Mouse (Mus musculus): ENCODE results near the gene Iqsec1. TPM values are rescaled to one million over a fixed set of nuclear protein-coding genes. Genes with fewer than 3 reads are reported as not detected.

Gene Iqsec1
- polyA plus RNA-seq, 1 experiment: 90.9 TPM

DNA sequence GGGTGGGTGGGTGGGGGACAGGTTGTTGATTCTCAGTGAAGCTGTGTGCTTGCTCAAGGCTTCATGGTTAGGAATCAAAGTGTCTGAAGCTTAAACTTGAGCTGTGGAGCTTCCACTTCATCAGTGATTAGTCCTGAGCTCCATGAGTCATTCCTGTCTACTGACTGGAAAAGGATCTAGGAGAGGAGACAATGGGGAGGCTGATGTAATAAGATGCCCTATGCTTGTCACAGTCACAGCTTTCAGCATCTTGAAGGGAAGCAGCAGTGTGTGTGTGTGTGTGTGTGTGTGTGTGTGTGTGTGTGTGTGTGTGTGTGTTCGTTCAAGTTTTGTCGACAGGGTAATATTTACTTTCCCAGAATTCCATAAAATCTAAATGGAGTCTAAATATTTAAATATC lies 84.3 kb downstream of the Iqsec1 start:
- Histone ChIP-seq H3K9me3 (peaks cover 4% of the 10 kb centered on the region), H3K27me3 (replicated peaks) (peaks cover 52% of the 10 kb centered on the region), H3K4me1 (peaks cover 8% of the 10 kb centered on the region; the same call in 1 of the 2 replicates), H3K36me3 (replicated peaks; ENCODE audit: low read length) (no peaks in the 10 kb centered on the region), H3K4me3 (replicated peaks) (no peak overlapping the region)
- no peak for TF ChIP-seq FLI1 (IDR thresholded peaks at IDR 0.05; ENCODE audit: low read length)
- TF ChIP-seq GATA1 (IDR thresholded peaks at IDR 0.05; ENCODE audit: borderline replicate concordance, low read length): no peak

GRCm38 (mm10) chr6:90900302-90900701 lies 88.2 kb downstream of the Iqsec1 start:
- Histone ChIP-seq H3K4me3 (replicated peaks) (no peak overlapping the region), H3K4me1 (peaks cover 19% of the 10 kb centered on the region), H3K27me3 (replicated peaks) (peaks cover 58% of the 10 kb centered on the region), H3K9me3 (no peaks in the 10 kb centered on the region), H3K36me3 (replicated peaks; ENCODE audit: low read length) (no peaks in the 10 kb centered on the region)
- TF ChIP-seq GATA1 (IDR thresholded peaks at IDR 0.05; ENCODE audit: borderline replicate concordance, low read length): no peak
- TF ChIP-seq FLI1 (IDR thresholded peaks at IDR 0.05; ENCODE audit: low read length): no peak

GRCm38 (mm10) chr6:90899266-90899665 lies 89.2 kb downstream of the Iqsec1 start:
- TF ChIP-seq GATA1 (IDR thresholded peaks at IDR 0.05; ENCODE audit: borderline replicate concordance, low read length): no peak
- TF ChIP-seq FLI1 (IDR thresholded peaks at IDR 0.05; ENCODE audit: low read length): no peak
- H3K9me3 ChIP-seq: no peaks in the 10 kb centered on the region
- H3K4me3 ChIP-seq (replicated peaks): no peak overlapping the region
- H3K4me1 ChIP-seq: peaks cover 19% of the 10 kb centered on the region
- peaks cover 65% of the 10 kb centered on the region for H3K27me3 ChIP-seq (replicated peaks)
- H3K36me3 ChIP-seq (replicated peaks; ENCODE audit: low read length): no peaks in the 10 kb centered on the region

DNA sequence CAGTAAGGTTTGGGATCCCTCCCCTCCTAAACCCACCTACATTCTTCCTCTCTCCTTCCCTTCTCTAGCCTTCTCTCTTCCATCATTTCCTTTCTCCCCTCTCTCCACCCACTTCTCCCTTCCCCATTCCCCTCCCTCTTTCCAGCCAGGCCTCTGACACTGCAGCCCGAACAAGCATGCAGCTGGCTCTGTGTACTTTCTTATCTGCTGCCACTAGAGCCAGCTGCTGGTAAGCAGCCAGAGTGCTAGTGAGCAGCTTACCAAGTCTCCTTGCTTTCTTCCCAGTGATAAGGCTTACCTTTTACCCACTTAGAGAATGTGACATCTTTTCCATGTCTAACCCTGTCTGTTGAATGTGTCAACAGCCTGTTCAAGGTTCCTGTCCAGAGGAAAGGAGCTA lies 90.4 kb downstream of the Iqsec1 start:
- Histone ChIP-seq H3K9me3 (no peaks in the 10 kb centered on the region), H3K36me3 (replicated peaks; ENCODE audit: low read length) (no peaks in the 10 kb centered on the region), H3K4me1 (peaks cover 19% of the 10 kb centered on the region), H3K27me3 (replicated peaks) (peaks cover 75% of the 10 kb centered on the region), H3K4me3 (replicated peaks) (no peak overlapping the region)
- TF ChIP-seq GATA1 (IDR thresholded peaks at IDR 0.05; ENCODE audit: borderline replicate concordance, low read length): no peak
- TF ChIP-seq FLI1 (IDR thresholded peaks at IDR 0.05; ENCODE audit: low read length): no peak

GRCm38 (mm10) chr6:90892401-90892800 lies 96.1 kb downstream of the Iqsec1 start:
- peaks cover 62% of the 10 kb centered on the region for H3K27me3 ChIP-seq (replicated peaks)
- H3K4me3 ChIP-seq (replicated peaks): no peak overlapping the region
- H3K9me3 ChIP-seq: no peaks in the 10 kb centered on the region
- TF ChIP-seq FLI1 (IDR thresholded peaks at IDR 0.05; ENCODE audit: low read length) (no peak), GATA1 (IDR thresholded peaks at IDR 0.05; ENCODE audit: borderline replicate concordance, low read length) (no peak)
- no peaks in the 10 kb centered on the region; the same call in 1 of the 2 replicates for H3K4me1 ChIP-seq
- H3K36me3 ChIP-seq (replicated peaks; ENCODE audit: low read length): no peaks in the 10 kb centered on the region

DNA sequence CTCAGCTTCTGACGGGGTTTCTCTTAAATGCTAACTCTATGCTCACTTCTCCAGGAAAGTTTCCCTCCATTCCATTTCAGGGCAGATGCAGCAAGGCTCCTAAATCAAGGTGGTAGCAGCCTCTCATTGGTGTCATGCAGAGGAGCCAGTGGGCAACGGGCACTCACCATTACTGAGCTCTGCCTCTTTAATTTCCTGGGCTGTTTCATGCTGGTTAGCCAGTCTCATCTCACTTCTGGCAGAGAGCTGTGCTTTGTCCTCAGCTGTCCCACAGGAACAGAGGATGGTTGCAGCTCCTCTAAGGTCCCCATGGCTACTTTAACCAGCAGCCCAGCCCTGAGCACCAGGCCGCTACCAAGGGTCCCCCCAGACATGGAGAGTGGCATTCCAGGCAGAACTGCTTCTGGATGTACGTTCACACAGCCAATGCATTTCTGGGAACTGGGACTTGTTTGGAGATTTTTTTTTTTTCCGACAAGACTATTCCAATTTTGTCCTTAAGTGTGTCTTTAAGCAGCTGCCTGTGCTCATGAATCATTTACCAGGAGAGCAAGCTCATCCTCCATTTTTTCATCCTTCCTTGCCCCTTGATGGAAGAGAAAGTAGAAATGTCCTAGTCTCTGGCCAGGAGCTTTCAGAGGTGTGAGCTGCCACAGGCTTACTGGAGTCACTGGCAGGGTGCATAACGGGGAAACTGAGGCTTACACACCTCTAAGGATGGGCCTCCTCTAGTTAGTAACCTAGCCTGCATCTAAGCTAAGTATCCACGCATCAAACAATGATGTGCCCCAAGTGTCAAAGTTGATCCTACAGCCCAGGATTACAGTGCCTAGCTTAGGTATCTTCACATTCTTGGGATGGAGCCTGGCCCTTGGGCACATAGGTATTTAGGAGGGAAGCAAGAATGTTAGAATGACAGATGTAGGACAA lies 98.9 kb downstream of the Iqsec1 start:
- no peaks in the 10 kb centered on the region for H3K36me3 ChIP-seq (replicated peaks; ENCODE audit: low read length)
- H3K27me3 ChIP-seq (replicated peaks): peaks cover 73% of the 10 kb centered on the region
- H3K4me1 ChIP-seq: no peaks in the 10 kb centered on the region
- H3K4me3 ChIP-seq (replicated peaks): no peak overlapping the region
- no peaks in the 10 kb centered on the region for H3K9me3 ChIP-seq
- TF ChIP-seq GATA1 (IDR thresholded peaks at IDR 0.05; ENCODE audit: borderline replicate concordance, low read length) (no peak), FLI1 (IDR thresholded peaks at IDR 0.05; ENCODE audit: low read length) (no peak)

DNA sequence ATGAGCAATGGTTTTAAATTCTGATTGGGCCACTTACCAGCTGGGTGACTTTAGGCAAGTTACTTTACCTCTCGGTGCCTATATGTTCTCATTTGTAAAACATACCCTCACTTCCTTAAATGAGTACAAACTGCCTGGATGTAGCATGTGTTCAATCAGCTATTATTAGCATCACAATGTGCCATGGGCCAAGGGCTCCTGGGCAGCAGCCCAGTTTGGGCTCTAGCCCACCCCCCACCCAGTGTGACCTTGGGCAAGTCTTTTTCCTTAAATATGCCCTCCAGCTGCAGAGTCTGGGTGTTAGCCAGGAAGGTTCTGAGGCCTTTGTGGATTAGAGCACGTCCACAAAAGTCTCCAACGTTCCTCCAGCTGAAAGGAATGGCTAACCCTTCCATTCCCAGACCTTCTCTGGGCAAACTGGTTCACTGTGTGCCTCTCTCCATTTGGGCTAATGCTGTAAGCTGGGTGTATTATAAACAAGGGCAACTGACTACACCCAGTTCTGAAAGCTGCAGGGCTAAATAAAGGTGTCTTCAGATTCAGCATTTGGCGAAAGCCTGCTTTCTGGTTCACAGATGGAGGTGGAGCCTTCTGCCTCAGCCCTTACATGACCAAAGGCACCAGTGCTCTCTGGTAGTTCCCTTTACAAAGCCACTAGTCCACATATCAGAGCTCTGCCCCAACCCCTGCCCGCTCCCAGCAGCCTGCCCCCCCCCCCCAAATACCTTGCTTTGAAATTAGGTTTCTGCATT lies 101.3 kb downstream of the Iqsec1 start:
- H3K36me3 ChIP-seq (replicated peaks; ENCODE audit: low read length): no peaks in the 10 kb centered on the region
- H3K27me3 ChIP-seq (replicated peaks): peaks cover 70% of the 10 kb centered on the region
- peaks cover 5% of the 10 kb centered on the region; the same call in 1 of the 2 replicates for H3K4me1 ChIP-seq
- no peak overlapping the region for H3K4me3 ChIP-seq (replicated peaks)
- TF ChIP-seq FLI1 (IDR thresholded peaks at IDR 0.05; ENCODE audit: low read length) (no peak), GATA1 (IDR thresholded peaks at IDR 0.05; ENCODE audit: borderline replicate concordance, low read length) (no peak)
- no peaks in the 10 kb centered on the region for H3K9me3 ChIP-seq

DNA sequence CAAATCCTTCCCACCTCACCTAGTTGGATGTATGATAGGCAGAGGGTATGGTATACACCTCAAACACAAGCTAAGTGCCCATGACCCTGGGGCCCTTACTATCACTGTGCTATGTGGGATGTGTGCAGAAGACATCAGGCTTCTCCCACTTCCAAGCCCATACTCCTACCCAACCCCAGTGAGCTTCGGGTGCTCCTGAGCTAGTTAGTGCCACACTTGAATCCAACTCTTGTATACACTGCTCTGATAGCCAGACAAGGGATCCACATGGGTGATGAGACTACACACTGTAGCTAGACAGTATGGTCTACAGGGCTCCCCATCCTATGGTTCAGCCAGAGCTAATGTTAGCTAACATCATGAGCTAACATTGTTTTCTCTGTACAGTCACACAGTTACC lies 102.9 kb downstream of the Iqsec1 start:
- Histone ChIP-seq H3K9me3 (no peaks in the 10 kb centered on the region), H3K4me3 (replicated peaks) (no peak overlapping the region), H3K4me1 (peaks cover 5% of the 10 kb centered on the region; the same call in 1 of the 2 replicates), H3K27me3 (replicated peaks) (peaks cover 80% of the 10 kb centered on the region), H3K36me3 (replicated peaks; ENCODE audit: low read length) (no peaks in the 10 kb centered on the region)
- no peak for TF ChIP-seq GATA1 (IDR thresholded peaks at IDR 0.05; ENCODE audit: borderline replicate concordance, low read length)
- TF ChIP-seq FLI1 (IDR thresholded peaks at IDR 0.05; ENCODE audit: low read length): no peak

GRCm38 (mm10) chr6:90884631-90885030 lies 103.9 kb downstream of the Iqsec1 start:
- Histone ChIP-seq H3K36me3 (replicated peaks; ENCODE audit: low read length) (no peaks in the 10 kb centered on the region), H3K27me3 (replicated peaks) (peaks cover 81% of the 10 kb centered on the region), H3K4me3 (replicated peaks) (no peak overlapping the region), H3K4me1 (peaks cover 5% of the 10 kb centered on the region; the same call in 1 of the 2 replicates), H3K9me3 (no peaks in the 10 kb centered on the region)
- no peak for TF ChIP-seq GATA1 (IDR thresholded peaks at IDR 0.05; ENCODE audit: borderline replicate concordance, low read length)
- TF ChIP-seq FLI1 (IDR thresholded peaks at IDR 0.05; ENCODE audit: low read length): no peak

Data from megakaryocyte, embryonic 14.5 days (primary cell).